ENCODE assay signal across 12 mouse cellular contexts in the genomic region with DNA sequence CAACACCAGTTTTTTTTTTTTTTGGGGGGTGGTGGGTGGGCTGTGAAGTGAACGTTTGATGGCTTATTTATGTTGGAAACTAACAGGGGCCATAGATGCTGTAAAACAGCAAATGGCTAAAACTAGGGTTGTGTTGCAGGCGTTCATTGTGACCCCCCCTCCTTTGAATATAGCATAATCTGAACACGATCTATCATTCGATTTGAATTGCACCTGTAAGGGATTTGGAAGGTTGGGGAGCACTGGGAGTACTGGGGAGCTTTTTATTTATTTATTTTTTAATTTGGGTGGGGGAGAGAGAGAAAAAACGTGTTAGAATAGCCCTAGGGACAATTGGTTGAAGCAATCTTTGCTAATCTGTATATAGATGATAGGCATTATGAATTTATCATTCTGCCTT. TPM values are rescaled to one million over a fixed set of nuclear protein-coding genes. Genes with fewer than 3 reads are reported as not detected.
DNase-seq lines count a peak whose midpoint lies in the region; ATAC-seq and TF ChIP-seq lines count a peak whose summit lies in the region.
"Had no signal": no experiment of that assay in that cellular context is flagged by ENCODE, and none has a peak within 500 bp of the region (broad histone marks: within the 10 kb centered on the region; RNA-seq: fewer than 3 reads in every experiment).

No protein-coding gene starts in this region.

- 29% methylated on average over 5 of the region's 5 CpGs for WGBS in intestine, embryonic 14.5 days
- WGBS in intestine, postnatal 0 days = 37% methylated on average over 5 of the region's 5 CpGs
- WGBS in embryonic facial prominence, embryonic 12.5 days = 38% methylated on average over 5 of the region's 5 CpGs
- WGBS in hindbrain, embryonic 11.5 days = 51% methylated on average over 5 of the region's 5 CpGs
- WGBS in midbrain, embryonic 14.5 days = 20% methylated on average over 5 of the region's 5 CpGs
- 34% methylated on average over 5 of the region's 5 CpGs for WGBS in liver, embryonic 12.5 days (ENCODE audit: insufficient replicate concordance)

- H3K4me2 ChIP-seq in intestine, embryonic 14.5 days (ENCODE audit: low read length) = 0 out of 2 replicates have a peak overlapping the region, but pooled peaks have one; percentile 83
- no peak overlapping the region for H3K4me2 ChIP-seq in intestine, postnatal 0 days (replicated peaks; ENCODE audit: low read depth)
- H3K4me2 ChIP-seq in embryonic facial prominence, embryonic 12.5 days (replicated peaks) = 0 out of 2 replicates have a peak overlapping the region, but pooled peaks have one; percentile 5
- H3K4me2 ChIP-seq in hindbrain, embryonic 11.5 days (replicated peaks; ENCODE audit: low read depth, low read length) = peak overlapping the region; percentile 87
- peak overlapping the region; percentile 66 for H3K4me2 ChIP-seq in midbrain, embryonic 14.5 days (ENCODE audit: low read length)
- no peak overlapping the region for H3K4me2 ChIP-seq in liver, embryonic 12.5 days

- ATAC-seq in intestine, embryonic 14.5 days (replicated peaks; ENCODE audit: low FRiP score, low TSS enrichment, low read depth) = no peak
- ATAC-seq in intestine, postnatal 0 days = no peak
- no peak for ATAC-seq in embryonic facial prominence, embryonic 12.5 days (ENCODE audit: insufficient number of reproducible peaks, insufficient read depth, low FRiP score, low TSS enrichment)
- no peak for ATAC-seq in hindbrain, embryonic 11.5 days (ENCODE audit: low FRiP score)
- no peak for ATAC-seq in midbrain, embryonic 14.5 days (ENCODE audit: low FRiP score, low TSS enrichment)
- ATAC-seq in CD4-positive, CD25-positive, alpha-beta regulatory T cell, adult 4 months = no peak
- ATAC-seq in liver, embryonic 12.5 days = no peak

- H3K9ac ChIP-seq in intestine, embryonic 14.5 days (ENCODE audit: low read length) = no peak overlapping the region
- H3K9ac ChIP-seq in intestine, postnatal 0 days (ENCODE audit: low read depth, low read length) = no peak overlapping the region
- no peak overlapping the region for H3K9ac ChIP-seq in embryonic facial prominence, embryonic 12.5 days
- H3K9ac ChIP-seq in hindbrain, embryonic 11.5 days (ENCODE audit: low read depth, low read length) = no peak overlapping the region
- H3K9ac ChIP-seq in midbrain, embryonic 14.5 days (replicated peaks; ENCODE audit: low read length) = peak overlapping the region; percentile 61
- H3K9ac ChIP-seq in liver, embryonic 12.5 days = no peak overlapping the region
- H3K9ac ChIP-seq: liver, embryonic 13.5 days had no signal

- TF ChIP-seq CTCF in intestine, postnatal 0 days (IDR thresholded peaks at IDR 0.05; ENCODE audit: low read depth) = no peak

- no peak overlapping the region for H3K27ac ChIP-seq in intestine, embryonic 14.5 days (ENCODE audit: low read depth)
- no peak overlapping the region for H3K27ac ChIP-seq in intestine, postnatal 0 days (ENCODE audit: low read depth, low read length)
- no peak overlapping the region for H3K27ac ChIP-seq in embryonic facial prominence, embryonic 12.5 days
- H3K27ac ChIP-seq in hindbrain, embryonic 11.5 days (ENCODE audit: low read depth, low read length) = no peak overlapping the region
- peak overlapping the region; percentile 88 for H3K27ac ChIP-seq in midbrain, embryonic 14.5 days (replicated peaks; ENCODE audit: low read depth, low read length)
- no peak overlapping the region for H3K27ac ChIP-seq in liver, embryonic 12.5 days
- H3K27ac ChIP-seq: liver, embryonic 13.5 days had no signal

- H3K36me3 ChIP-seq in intestine, embryonic 14.5 days (ENCODE audit: control insufficient read depth, insufficient read depth, low read length) = no peaks in the 10 kb centered on the region
- H3K36me3 ChIP-seq in intestine, postnatal 0 days (ENCODE audit: control insufficient read depth, insufficient read depth) = no peaks in the 10 kb centered on the region
- no peaks in the 10 kb centered on the region for H3K36me3 ChIP-seq in embryonic facial prominence, embryonic 12.5 days
- no peaks in the 10 kb centered on the region for H3K36me3 ChIP-seq in hindbrain, embryonic 11.5 days (ENCODE audit: control insufficient read depth, insufficient read depth, low read length)
- H3K36me3 ChIP-seq in midbrain, embryonic 14.5 days (ENCODE audit: control insufficient read depth, insufficient read depth, low read length) = no peaks in the 10 kb centered on the region
- no peaks in the 10 kb centered on the region for H3K36me3 ChIP-seq in liver, embryonic 12.5 days
- H3K36me3 ChIP-seq: liver, embryonic 13.5 days had no signal

- peaks cover 3% of the 10 kb centered on the region; the same call in 1 of the 2 replicates for H3K4me1 ChIP-seq in intestine, embryonic 14.5 days (replicated peaks; ENCODE audit: control insufficient read depth, insufficient read depth, low read length)
- H3K4me1 ChIP-seq in intestine, postnatal 0 days (replicated peaks; ENCODE audit: control insufficient read depth, insufficient read depth, low read length) = no peaks in the 10 kb centered on the region
- H3K4me1 ChIP-seq in embryonic facial prominence, embryonic 12.5 days = peaks cover 6% of the 10 kb centered on the region; the same call in 1 of the 2 replicates
- H3K4me1 ChIP-seq in hindbrain, embryonic 11.5 days (replicated peaks; ENCODE audit: control insufficient read depth, insufficient read depth, low read length) = 0 out of 2 replicates have a peak, but pooled peaks cover 2% of the 10 kb centered on the region
- H3K4me1 ChIP-seq in midbrain, embryonic 14.5 days (ENCODE audit: control insufficient read depth, insufficient read depth, low read length) = peaks cover 16% of the 10 kb centered on the region
- peaks cover 4% of the 10 kb centered on the region; the same call in 1 of the 2 replicates for H3K4me1 ChIP-seq in liver, embryonic 12.5 days

- no peaks in the 10 kb centered on the region for H3K27me3 ChIP-seq in intestine, embryonic 14.5 days (replicated peaks; ENCODE audit: control insufficient read depth, insufficient read depth, low read length)
- H3K27me3 ChIP-seq in intestine, postnatal 0 days (replicated peaks; ENCODE audit: control insufficient read depth, insufficient read depth, low read length) = no peaks in the 10 kb centered on the region
- no peaks in the 10 kb centered on the region for H3K27me3 ChIP-seq in embryonic facial prominence, embryonic 12.5 days
- H3K27me3 ChIP-seq in hindbrain, embryonic 11.5 days (ENCODE audit: control insufficient read depth, insufficient read depth, low read length) = no peaks in the 10 kb centered on the region
- no peaks in the 10 kb centered on the region for H3K27me3 ChIP-seq in midbrain, embryonic 14.5 days (ENCODE audit: control insufficient read depth, insufficient read depth, low read length)
- peaks cover 17% of the 10 kb centered on the region for H3K27me3 ChIP-seq in liver, embryonic 12.5 days (replicated peaks)

- peak overlapping the region; percentile 56; the same call in 1 of the 2 replicates for H3K4me3 ChIP-seq in intestine, embryonic 14.5 days (ENCODE audit: low read depth, low read length)
- no peak overlapping the region for H3K4me3 ChIP-seq in intestine, postnatal 0 days (ENCODE audit: low read depth, low read length)
- H3K4me3 ChIP-seq in embryonic facial prominence, embryonic 12.5 days = no peak overlapping the region
- peak overlapping the region; percentile 49 for H3K4me3 ChIP-seq in hindbrain, embryonic 11.5 days (ENCODE audit: low read depth, low read length)
- H3K4me3 ChIP-seq in midbrain, embryonic 14.5 days (replicated peaks; ENCODE audit: low read depth, low read length) = peak overlapping the region; percentile 61
- H3K4me3 ChIP-seq in liver, embryonic 12.5 days = no peak overlapping the region

- no peaks in the 10 kb centered on the region for H3K9me3 ChIP-seq in intestine, embryonic 14.5 days (ENCODE audit: control insufficient read depth, low read length)
- H3K9me3 ChIP-seq in intestine, postnatal 0 days (ENCODE audit: control insufficient read depth) = no peaks in the 10 kb centered on the region
- no peaks in the 10 kb centered on the region for H3K9me3 ChIP-seq in embryonic facial prominence, embryonic 12.5 days
- H3K9me3 ChIP-seq in hindbrain, embryonic 11.5 days (ENCODE audit: control insufficient read depth, low read length) = no peaks in the 10 kb centered on the region
- no peaks in the 10 kb centered on the region for H3K9me3 ChIP-seq in midbrain, embryonic 14.5 days (ENCODE audit: control insufficient read depth, low read length)
- no peaks in the 10 kb centered on the region for H3K9me3 ChIP-seq in liver, embryonic 12.5 days (replicated peaks)
- H3K9me3 ChIP-seq: liver, embryonic 13.5 days had no signal

- no peak for DNase-seq in intestine, embryonic 14.5 days (ENCODE audit: low spot score)
- DNase-seq in hindbrain, embryonic 11.5 days (ENCODE audit: low spot score) = peak; percentile 12
- DNase-seq in midbrain, embryonic 14.5 days = peak; percentile 58
- DNase-seq in spleen, postnatal 36 days (ENCODE audit: low spot score in 2 of 2) = no peak
- DNase-seq: B cell, adult 2 months; liver, embryonic 13.5 days had no signal

RNA-seq across cellular contexts. Expression of a gene that starts 1.0 kb away (rescaled TPM):
- 3.8 and 4.9 TPM in 2 replicates for polyA plus RNA-seq in intestine, embryonic 14.5 days (2014; fragmentation: Nextera tagmentation; extraction: Ambion mirVana)
- 1.5 and 1.7 TPM in 2 replicates for polyA plus RNA-seq in intestine, postnatal 0 days (2015; fragmentation: Nextera tagmentation; extraction: Ambion mirVana)
- 3.4 and 4.1 TPM in 2 replicates for polyA plus RNA-seq in embryonic facial prominence, embryonic 12.5 days (2016; fragmentation: Nextera tagmentation; extraction: Ambion mirVana)
- 1.5 and 2.7 TPM in 2 replicates for polyA plus RNA-seq in hindbrain, embryonic 11.5 days (2014; fragmentation: Nextera tagmentation; extraction: Ambion mirVana)
- 24.2 and 25.0 TPM in 2 replicates for polyA plus RNA-seq in midbrain, embryonic 14.5 days (2014; fragmentation: Nextera tagmentation; extraction: Ambion mirVana)
- polyA plus RNA-seq in CD4-positive, CD25-positive, alpha-beta regulatory T cell, adult 4 months (2017; shearing (Covaris generic)) = under 1 TPM in 1 of 2 experiments, not detected in 1; 0.13 TPM
- 0.07 and 0.14 TPM in 2 replicates for polyA plus RNA-seq in liver, embryonic 12.5 days (2016; fragmentation: Nextera tagmentation; extraction: Ambion mirVana)
- polyA plus RNA-seq: erythroblast, embryonic 14.5 days; testis, adult 2 months had no signal

Comparison
In these comparisons a context has a peak if more than half of its experiments do, and no peak if none do; other contexts are left out.
1. H3K4me2 ChIP-seq: peak in intestine, embryonic 14.5 days (single experiment), embryonic facial prominence, embryonic 12.5 days (single experiment), hindbrain, embryonic 11.5 days (single experiment) and midbrain, embryonic 14.5 days (single experiment); none in intestine, postnatal 0 days (single experiment) and liver, embryonic 12.5 days (single experiment).
2. H3K4me3 ChIP-seq: peak in intestine, embryonic 14.5 days (single experiment), hindbrain, embryonic 11.5 days (single experiment) and midbrain, embryonic 14.5 days (single experiment); none in intestine, postnatal 0 days (single experiment), embryonic facial prominence, embryonic 12.5 days (single experiment) and liver, embryonic 12.5 days (single experiment).
3. DNase-seq: peak in hindbrain, embryonic 11.5 days (single experiment) and midbrain, embryonic 14.5 days (single experiment); none in intestine, embryonic 14.5 days (single experiment) and spleen, postnatal 36 days (0 of 2).